Mouse (Mus musculus) forebrain, postnatal 0 days (tissue): ENCODE measurements around the gene Hoxb9. TPM values are rescaled to one million over a fixed set of nuclear protein-coding genes. Genes with fewer than 3 reads are reported as not detected.
A peak's percentile ranks its signal among the peaks of the same experiment; 100 is the strongest.

Experiments
- ATAC-seq: fragments of 200-750 bp; cut with Nextera tagmentation; 2 replicates; pipeline ENCODE4 v1.8.0; 2017; ENCODE audit warnings: mild to moderate bottlenecking, moderate library complexity
- DNase-seq: peaks from one replicate; pipeline ENCODE4 v3.0.0-alpha.2; 2015
- H3K27ac ChIP-seq: fragments of 300-500 bp; sonication (generic); 2 replicates; pipeline ENCODE4 v1.5.1; 2014; ENCODE audit warnings: low read depth, mild to moderate bottlenecking, antibody characterized with exemption, low read length, moderate library complexity, mixed read lengths
- H3K27me3 ChIP-seq: fragments of 300-500 bp; sonication (generic); 2 replicates; pipeline ENCODE4 v1.6.1; 2014; ENCODE audit warnings: mild to moderate bottlenecking, low read length, mixed read lengths; ENCODE audit not compliant: insufficient read depth
- H3K36me3 ChIP-seq: fragments of 300-500 bp; sonication (generic); 2 replicates; pipeline ENCODE4 v1.6.1; 2014; ENCODE audit warnings: mild to moderate bottlenecking, moderate library complexity; ENCODE audit not compliant: insufficient read depth
- H3K4me1 ChIP-seq: fragments of 300-500 bp; sonication (generic); 2 replicates; pipeline ENCODE4 v1.6.1; 2014; ENCODE audit warnings: antibody characterized with exemption; ENCODE audit not compliant: insufficient read depth
- H3K4me2 ChIP-seq: fragments of 300-500 bp; sonication (generic); 2 replicates; pipeline ENCODE4 v1.6.1; 2014; ENCODE audit warnings: low read depth, mild to moderate bottlenecking, moderate library complexity
- H3K4me3 ChIP-seq: fragments of 300-500 bp; sonication (generic); 2 replicates; pipeline ENCODE4 v1.5.1; 2014; ENCODE audit warnings: low read depth, low read length, mixed read lengths
- H3K9ac ChIP-seq: fragments of 300-500 bp; sonication (generic); 2 replicates; pipeline ENCODE4 v1.6.1; 2014; ENCODE audit warnings: mild to moderate bottlenecking
- H3K9me3 ChIP-seq: fragments of 300-500 bp; sonication (generic); 2 replicates; pipeline ENCODE4 v1.6.1; 2016; ENCODE audit warnings: low read length
- CTCF ChIP-seq: sonication (generic); IDR thresholded peaks from 2 replicates; pipeline ENCODE4 v1.5.1; 2016; ENCODE audit warnings: antibody characterized with exemption, control low read depth, low read depth
- WGBS: fragments of 180-500 bp; shearing (Covaris S2); extraction: QIAGEN DNeasy Blood & Tissue Kit; methylation state at CpG from one replicate; pipeline ENCODE4 v1.1.7; 2014; 5-methylcytosine and 5-hydroxymethylcytosine counted together
- polyA plus RNA-seq: library from polyadenylated mRNA; unstranded; fragments of >200 nt; fragmentation: Nextera tagmentation; extraction: Ambion mirVana; gene quantifications from 2 replicates; pipeline ENCODE4 v1.2.1, GENCODE M21; 2015
- total RNA-seq: library from RNA; depleted of rRNA; stranded (reverse); fragments of >200 nt; gene quantifications from 2 replicates; pipeline ENCODE4 v1.2.3, GENCODE M21; 2014

The Hoxb9 gene
- total and polyA plus RNA-seq, 2 experiments from 2014 or later = not detected

DNA sequence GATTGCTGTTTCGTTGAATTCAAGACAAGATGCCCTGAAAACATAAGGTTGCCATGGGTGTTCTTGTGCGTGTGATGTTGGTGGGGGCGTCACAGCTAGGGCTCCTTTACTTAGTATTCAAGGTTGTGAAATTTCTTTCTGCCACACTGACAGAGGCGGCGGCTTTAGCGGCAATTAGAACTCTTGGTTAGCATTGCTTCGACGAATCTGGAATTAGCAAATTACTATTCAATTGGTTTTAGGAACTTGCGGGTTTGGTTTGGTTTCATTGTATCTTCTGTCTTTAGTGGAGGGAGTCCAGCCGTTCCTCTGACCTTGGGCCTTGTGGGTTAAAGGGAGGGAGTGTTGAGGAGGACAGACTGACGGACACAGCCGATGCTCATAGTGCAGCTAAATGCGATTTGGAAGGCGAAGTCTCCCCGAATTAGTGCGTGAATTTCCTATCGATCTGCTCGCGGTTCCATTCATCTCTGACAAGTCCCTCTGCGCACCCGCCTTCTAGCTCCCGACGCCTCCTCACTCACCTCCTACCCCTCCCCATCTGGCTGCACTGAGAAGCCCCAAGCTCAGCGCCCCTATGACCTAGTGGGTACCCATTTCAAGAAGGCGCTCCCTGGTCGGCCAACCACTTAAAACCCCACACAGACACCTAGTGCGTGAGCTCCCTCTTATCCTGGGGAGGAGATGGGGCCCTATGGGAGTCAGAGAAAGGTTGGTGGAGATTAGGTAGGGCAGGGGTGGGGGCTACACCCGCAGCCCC lies 46.5 kb downstream of the Hoxb9 start, which contains the start of gene Hoxb4:
TSS of gene Hoxb4 (plus strand) at position 660 of the 760 bp plus-strand sequence.
- peak; percentile 62 for DNase-seq
- WGBS = 1% methylated on average over 28 of the region's 28 CpGs
- no peak within 1 kb of the TSS for H3K27ac ChIP-seq

DNA sequence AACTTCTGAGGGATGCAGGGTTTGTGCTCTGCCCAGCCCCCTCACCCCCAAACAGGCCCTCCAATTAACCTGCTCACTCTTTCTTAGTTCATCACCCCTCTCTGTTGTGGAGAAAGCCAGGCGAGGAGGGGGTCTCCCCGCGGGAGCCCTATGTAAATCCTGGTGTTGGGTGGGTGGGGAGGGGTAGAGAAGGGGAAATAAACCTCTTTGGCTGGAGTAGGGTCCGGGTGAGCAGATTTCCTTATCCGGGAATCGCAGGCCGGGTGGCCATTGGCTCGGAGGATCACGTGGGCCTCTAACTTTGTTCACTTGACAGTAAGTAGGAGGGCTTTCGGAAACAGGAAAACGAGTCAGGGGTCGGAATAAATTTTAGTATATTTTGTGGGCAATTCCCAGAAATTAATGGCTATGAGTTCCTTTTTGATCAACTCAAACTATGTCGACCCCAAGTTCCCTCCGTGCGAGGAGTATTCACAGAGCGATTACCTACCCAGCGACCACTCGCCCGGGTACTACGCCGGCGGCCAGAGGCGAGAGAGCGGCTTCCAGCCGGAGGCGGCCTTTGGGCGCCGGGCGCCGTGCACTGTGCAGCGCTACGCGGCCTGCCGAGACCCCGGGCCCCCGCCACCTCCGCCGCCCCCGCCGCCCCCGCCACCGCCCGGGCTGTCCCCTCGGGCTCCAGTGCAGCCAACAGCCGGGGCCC lies 47.3 kb downstream of the Hoxb9 start:
- no peak overlapping the region for H3K4me3 ChIP-seq
- H3K27me3 ChIP-seq = peaks cover 99% of the 10 kb centered on the region
- no peaks in the 10 kb centered on the region for H3K4me1 ChIP-seq
- no peaks in the 10 kb centered on the region for H3K36me3 ChIP-seq
- no peaks in the 10 kb centered on the region for H3K9me3 ChIP-seq
- H3K9ac ChIP-seq = no peak overlapping the region
- TF ChIP-seq CTCF = no peak
- ATAC-seq (no peak), DNase-seq (no peak)
- no peak overlapping the region for H3K27ac ChIP-seq
- H3K4me2 ChIP-seq = peak overlapping the region; percentile 10; the same call in 1 of the 2 replicates
- under 1% methylated on average over 34 of the region's 45 CpGs for WGBS

More for the DNA sequence above, 46.5 kb downstream of the Hoxb9 start, which contains the start of gene Hoxb4:
- Histone ChIP-seq H3K4me2 (peak within 1 kb of the TSS; percentile 10; the same call in 1 of the 2 replicates), H3K36me3 (no peaks in the 10 kb centered on the region), H3K4me3 (no peak within 1 kb of the TSS), H3K4me1 (no peaks in the 10 kb centered on the region), H3K27me3 (peaks cover 99% of the 10 kb centered on the region), H3K9ac (no peak within 1 kb of the TSS), H3K9me3 (no peaks in the 10 kb centered on the region)
- TF ChIP-seq CTCF = no peak
- no peak for ATAC-seq

DNA sequence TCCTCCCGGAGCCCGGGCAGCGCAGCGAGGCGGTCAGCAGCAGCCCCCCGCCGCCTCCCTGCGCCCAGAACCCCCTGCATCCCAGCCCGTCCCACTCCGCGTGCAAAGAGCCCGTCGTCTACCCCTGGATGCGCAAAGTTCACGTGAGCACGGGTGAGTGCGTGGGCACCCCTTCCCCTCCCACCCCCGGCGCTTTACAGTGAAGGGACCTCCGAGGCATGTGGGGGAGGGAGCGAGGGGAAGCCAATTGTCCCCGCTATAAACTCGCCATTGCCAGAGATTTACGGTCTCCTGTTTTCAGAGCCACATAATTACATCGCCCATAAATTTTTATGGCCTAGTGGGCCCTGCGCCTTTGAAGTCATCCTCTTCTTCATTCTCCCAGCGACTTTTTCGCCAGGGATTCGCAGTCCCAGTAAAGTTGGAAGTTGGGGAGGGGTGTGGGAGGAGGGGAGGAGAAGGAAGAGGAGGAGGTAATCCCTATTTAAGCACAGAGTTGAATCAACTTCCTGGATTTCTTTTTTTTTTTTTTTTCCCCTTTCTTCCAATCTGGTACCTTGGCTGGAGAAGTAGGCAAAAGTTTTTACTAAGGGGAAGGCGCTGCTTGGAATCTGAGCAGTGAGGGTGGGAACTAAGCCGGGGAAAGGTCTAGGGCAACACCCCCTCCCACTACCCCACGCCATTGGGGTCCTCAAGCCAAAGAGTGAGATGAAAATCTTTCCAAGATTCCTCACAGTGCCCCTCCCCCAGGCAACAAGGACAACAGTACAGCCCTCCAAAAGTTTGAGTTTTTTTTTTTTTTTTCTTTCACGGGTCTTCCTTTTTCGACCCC lies 48.0 kb downstream of the Hoxb9 start:
- Histone ChIP-seq H3K4me3 (no peak overlapping the region), H3K9me3 (no peaks in the 10 kb centered on the region), H3K4me2 (peak overlapping the region; percentile 10; the same call in 1 of the 2 replicates), H3K4me1 (no peaks in the 10 kb centered on the region), H3K27me3 (peaks cover 99% of the 10 kb centered on the region), H3K27ac (no peak overlapping the region), H3K9ac (no peak overlapping the region), H3K36me3 (no peaks in the 10 kb centered on the region)
- DNase-seq (no peak), ATAC-seq (no peak)
- no peak for TF ChIP-seq CTCF
- WGBS = under 1% methylated on average over 26 of the region's 34 CpGs

DNA sequence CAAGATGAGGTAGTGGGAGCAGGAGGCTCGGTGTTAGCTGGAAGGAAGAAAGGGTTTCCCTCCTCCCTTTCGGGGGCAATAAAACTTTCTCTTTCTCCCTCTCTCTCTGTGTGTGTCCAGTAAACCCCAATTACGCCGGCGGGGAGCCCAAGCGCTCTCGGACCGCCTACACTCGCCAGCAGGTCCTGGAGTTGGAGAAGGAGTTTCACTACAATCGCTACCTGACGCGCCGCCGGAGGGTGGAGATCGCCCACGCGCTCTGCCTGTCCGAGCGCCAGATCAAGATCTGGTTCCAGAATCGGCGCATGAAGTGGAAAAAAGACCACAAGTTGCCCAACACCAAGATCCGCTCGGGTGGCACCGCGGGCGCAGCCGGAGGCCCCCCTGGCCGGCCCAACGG lies 48.7 kb downstream of the Hoxb9 start:
- TF ChIP-seq CTCF = no peak
- WGBS = 2% methylated on average over 29 of the region's 29 CpGs
- H3K27me3 ChIP-seq = peaks cover 99% of the 10 kb centered on the region

DNA sequence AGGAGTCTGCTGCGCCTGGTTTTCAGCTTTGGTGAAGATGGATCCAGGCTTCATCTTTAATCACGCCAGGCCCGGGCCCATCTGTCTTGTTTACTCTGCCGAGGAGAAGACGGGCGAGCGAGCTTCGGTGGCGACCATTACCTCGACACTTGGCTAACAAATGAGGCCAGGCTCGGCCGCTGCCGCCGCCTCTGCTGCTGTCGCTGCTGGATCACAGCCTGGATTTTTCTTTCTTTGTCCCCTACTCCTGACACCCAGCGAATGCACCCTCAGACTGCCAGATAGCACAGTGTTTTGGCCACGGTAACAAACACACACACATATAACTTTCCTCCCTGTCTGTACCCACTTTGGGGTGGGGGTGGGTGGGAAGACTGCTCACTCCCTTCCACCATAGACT lies 49.4 kb downstream of the Hoxb9 start:
- no peaks in the 10 kb centered on the region for H3K36me3 ChIP-seq
- no peaks in the 10 kb centered on the region for H3K9me3 ChIP-seq
- H3K4me1 ChIP-seq = no peaks in the 10 kb centered on the region
- peaks cover 99% of the 10 kb centered on the region for H3K27me3 ChIP-seq
- DNase-seq = no peak
- ATAC-seq = no peak
- H3K4me2 ChIP-seq = no peak overlapping the region
- under 1% methylated on average over 17 of the region's 17 CpGs for WGBS
- H3K27ac ChIP-seq = no peak overlapping the region
- no peak overlapping the region for H3K4me3 ChIP-seq
- H3K9ac ChIP-seq = no peak overlapping the region
- no peak for TF ChIP-seq CTCF

More for the DNA sequence above, 48.7 kb downstream of the Hoxb9 start:
- H3K36me3 ChIP-seq = no peaks in the 10 kb centered on the region
- H3K4me3 ChIP-seq = no peak overlapping the region
- ATAC-seq (no peak), DNase-seq (no peak)
- H3K27ac ChIP-seq = no peak overlapping the region
- H3K9me3 ChIP-seq = no peaks in the 10 kb centered on the region
- H3K4me1 ChIP-seq = no peaks in the 10 kb centered on the region
- no peak overlapping the region for H3K9ac ChIP-seq
- H3K4me2 ChIP-seq = no peak overlapping the region

DNA sequence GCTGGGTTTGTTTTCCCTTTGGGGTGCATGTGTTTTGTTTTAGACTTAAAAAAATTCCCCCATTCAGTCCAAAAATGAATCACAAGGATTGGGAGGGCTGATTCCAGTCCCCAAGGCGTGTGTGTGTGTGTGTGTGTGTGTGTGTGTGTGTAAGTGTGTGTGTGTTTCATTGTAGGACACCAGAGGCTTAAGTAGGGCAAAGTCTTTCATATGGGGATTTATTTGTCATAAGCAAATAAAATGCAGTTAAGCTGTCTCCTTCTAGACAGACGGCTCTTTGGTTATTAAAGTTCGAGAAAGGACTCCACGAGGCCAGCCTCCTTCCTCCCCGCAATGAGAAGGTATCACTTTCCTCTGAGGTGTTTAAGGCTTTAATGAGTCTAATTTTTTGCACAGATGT lies 50.6 kb downstream of the Hoxb9 start:
- no peak overlapping the region for H3K27ac ChIP-seq
- no peak for TF ChIP-seq CTCF
- peaks cover 99% of the 10 kb centered on the region for H3K27me3 ChIP-seq
- no peak overlapping the region for H3K9ac ChIP-seq
- DNase-seq (no peak), ATAC-seq (no peak)
- H3K4me1 ChIP-seq = no peaks in the 10 kb centered on the region
- WGBS = 5% methylated on average over 5 of the region's 5 CpGs
- no peaks in the 10 kb centered on the region for H3K36me3 ChIP-seq
- no peak overlapping the region for H3K4me2 ChIP-seq
- H3K4me3 ChIP-seq = no peak overlapping the region
- no peaks in the 10 kb centered on the region for H3K9me3 ChIP-seq
